Mouse (Mus musculus): ENCODE measurements around the gene Ptpn5.

Ptpn5 gene

GRCm38 (mm10) chr7:47099306-47099705 is 34.2 kb downstream of the Ptpn5 start:
- DNase-seq (ENCODE audit: low read depth, low spot score) = no peak
- H3K36me3 ChIP-seq (ENCODE audit: control insufficient read depth, insufficient read depth, low read length, poor library complexity, severe bottlenecking) = no peaks in the 10 kb centered on the region
- H3K27me3 ChIP-seq (ENCODE audit: control insufficient read depth, insufficient read depth, low read length, poor library complexity, severe bottlenecking) = no peaks in the 10 kb centered on the region

- H3K36me3 ChIP-seq (ENCODE audit: control insufficient read depth, insufficient read depth, low read length, poor library complexity, severe bottlenecking) = no peaks in the 10 kb centered on the region
- DNase-seq (ENCODE audit: low read depth, low spot score) = no peak
- H3K27me3 ChIP-seq (ENCODE audit: control insufficient read depth, insufficient read depth, low read length, poor library complexity, severe bottlenecking) = no peaks in the 10 kb centered on the region
Measured at GRCm38 (mm10) chr7:47098044-47098443, 35.4 kb downstream of the Ptpn5 start.

GRCm38 (mm10) chr7:47094969-47095368 is 38.5 kb downstream of the Ptpn5 start:
- Histone ChIP-seq H3K36me3 (ENCODE audit: control insufficient read depth, insufficient read depth, low read length, poor library complexity, severe bottlenecking) (no peaks in the 10 kb centered on the region), H3K27me3 (ENCODE audit: control insufficient read depth, insufficient read depth, low read length, poor library complexity, severe bottlenecking) (no peaks in the 10 kb centered on the region)
- no peak for DNase-seq (ENCODE audit: low read depth, low spot score)

- no peak for DNase-seq (ENCODE audit: low read depth, low spot score)
- Histone ChIP-seq H3K36me3 (ENCODE audit: control insufficient read depth, insufficient read depth, low read length, poor library complexity, severe bottlenecking) (no peaks in the 10 kb centered on the region), H3K27me3 (ENCODE audit: control insufficient read depth, insufficient read depth, low read length, poor library complexity, severe bottlenecking) (no peaks in the 10 kb centered on the region)
Measured at GRCm38 (mm10) chr7:47093935-47094334, 39.5 kb downstream of the Ptpn5 start.

GRCm38 (mm10) chr7:47085075-47085474 is 48.4 kb downstream of the Ptpn5 start:
- DNase-seq (ENCODE audit: low read depth, low spot score) = no peak
- no peaks in the 10 kb centered on the region for H3K27me3 ChIP-seq (ENCODE audit: control insufficient read depth, insufficient read depth, low read length, poor library complexity, severe bottlenecking)
- H3K36me3 ChIP-seq (ENCODE audit: control insufficient read depth, insufficient read depth, low read length, poor library complexity, severe bottlenecking) = no peaks in the 10 kb centered on the region

GRCm38 (mm10) chr7:47081277-47081676 is 52.2 kb downstream of the Ptpn5 start:
- Histone ChIP-seq H3K27me3 (ENCODE audit: control insufficient read depth, insufficient read depth, low read length, poor library complexity, severe bottlenecking) (no peaks in the 10 kb centered on the region), H3K36me3 (ENCODE audit: control insufficient read depth, insufficient read depth, low read length, poor library complexity, severe bottlenecking) (no peaks in the 10 kb centered on the region)
- peak; percentile 74 for DNase-seq (ENCODE audit: low read depth, low spot score)

- no peak for DNase-seq (ENCODE audit: low read depth, low spot score)
- Histone ChIP-seq H3K27me3 (ENCODE audit: control insufficient read depth, insufficient read depth, low read length, poor library complexity, severe bottlenecking) (no peaks in the 10 kb centered on the region), H3K36me3 (ENCODE audit: control insufficient read depth, insufficient read depth, low read length, poor library complexity, severe bottlenecking) (no peaks in the 10 kb centered on the region)
Measured at GRCm38 (mm10) chr7:47080868-47081267, 52.6 kb downstream of the Ptpn5 start.

- peak; percentile 71 for DNase-seq (ENCODE audit: low read depth, low spot score)
- no peaks in the 10 kb centered on the region for H3K27me3 ChIP-seq (ENCODE audit: control insufficient read depth, insufficient read depth, low read length, poor library complexity, severe bottlenecking)
- H3K36me3 ChIP-seq (ENCODE audit: control insufficient read depth, insufficient read depth, low read length, poor library complexity, severe bottlenecking) = no peaks in the 10 kb centered on the region
Measured at GRCm38 (mm10) chr7:47077451-47077850, 56.0 kb downstream of the Ptpn5 start.

- Histone ChIP-seq H3K27me3 (ENCODE audit: control insufficient read depth, insufficient read depth, low read length, poor library complexity, severe bottlenecking) (no peaks in the 10 kb centered on the region), H3K36me3 (ENCODE audit: control insufficient read depth, insufficient read depth, low read length, poor library complexity, severe bottlenecking) (no peaks in the 10 kb centered on the region)
- no peak for DNase-seq (ENCODE audit: low read depth, low spot score)
Measured at GRCm38 (mm10) chr7:47076729-47077128, 56.8 kb downstream of the Ptpn5 start.

- no peak for DNase-seq (ENCODE audit: low read depth, low spot score)
- Histone ChIP-seq H3K27me3 (ENCODE audit: control insufficient read depth, insufficient read depth, low read length, poor library complexity, severe bottlenecking) (no peaks in the 10 kb centered on the region), H3K36me3 (ENCODE audit: control insufficient read depth, insufficient read depth, low read length, poor library complexity, severe bottlenecking) (no peaks in the 10 kb centered on the region)
Measured at GRCm38 (mm10) chr7:47076193-47076592, 57.3 kb downstream of the Ptpn5 start.

GRCm38 (mm10) chr7:47073536-47074521 is 59.7 kb downstream of the Ptpn5 start:
- DNase-seq (ENCODE audit: low read depth, low spot score) = no peak
- no peaks in the 10 kb centered on the region for H3K36me3 ChIP-seq (ENCODE audit: control insufficient read depth, insufficient read depth, low read length, poor library complexity, severe bottlenecking)

GRCm38 (mm10) chr7:47072551-47072950 is 60.9 kb downstream of the Ptpn5 start:
- Histone ChIP-seq H3K36me3 (ENCODE audit: control insufficient read depth, insufficient read depth, low read length, poor library complexity, severe bottlenecking) (no peaks in the 10 kb centered on the region), H3K27me3 (ENCODE audit: control insufficient read depth, insufficient read depth, low read length, poor library complexity, severe bottlenecking) (no peaks in the 10 kb centered on the region)
- no peak for DNase-seq (ENCODE audit: low read depth, low spot score)

More at GRCm38 (mm10) chr7:47073536-47074521, 59.7 kb downstream of the Ptpn5 start:
- H3K27me3 ChIP-seq (ENCODE audit: control insufficient read depth, insufficient read depth, low read length, poor library complexity, severe bottlenecking) = no peaks in the 10 kb centered on the region

GRCm38 (mm10) chr7:47067879-47068278 is 65.6 kb downstream of the Ptpn5 start:
- H3K36me3 ChIP-seq (ENCODE audit: control insufficient read depth, insufficient read depth, low read length, poor library complexity, severe bottlenecking) = no peaks in the 10 kb centered on the region
- no peaks in the 10 kb centered on the region for H3K27me3 ChIP-seq (ENCODE audit: control insufficient read depth, insufficient read depth, low read length, poor library complexity, severe bottlenecking)

GRCm38 (mm10) chr7:47066942-47067341 is 66.5 kb downstream of the Ptpn5 start:
- Histone ChIP-seq H3K27me3 (ENCODE audit: control insufficient read depth, insufficient read depth, low read length, poor library complexity, severe bottlenecking) (no peaks in the 10 kb centered on the region), H3K36me3 (ENCODE audit: control insufficient read depth, insufficient read depth, low read length, poor library complexity, severe bottlenecking) (no peaks in the 10 kb centered on the region)
- no peak for DNase-seq (ENCODE audit: low read depth, low spot score)

More at GRCm38 (mm10) chr7:47067879-47068278, 65.6 kb downstream of the Ptpn5 start:
- DNase-seq (ENCODE audit: low read depth, low spot score) = no peak

GRCm38 (mm10) chr7:47061560-47061959 is 71.9 kb downstream of the Ptpn5 start:
- no peak for DNase-seq (ENCODE audit: low read depth, low spot score)
- no peaks in the 10 kb centered on the region for H3K27me3 ChIP-seq (ENCODE audit: control insufficient read depth, insufficient read depth, low read length, poor library complexity, severe bottlenecking)
- no peaks in the 10 kb centered on the region for H3K36me3 ChIP-seq (ENCODE audit: control insufficient read depth, insufficient read depth, low read length, poor library complexity, severe bottlenecking)

Measured in splenic B cell, adult 2 months (primary cell).